Mouse (Mus musculus) liver, embryonic 16.5 days (tissue): Measurements from ENCODE around the gene Cpne6. TPM values are rescaled to one million over a fixed set of nuclear protein-coding genes. Genes with fewer than 3 reads are reported as not detected.

Experiments
- ATAC-seq: fragments of 200-750 bp; cut with Nextera tagmentation; 2 replicates; pipeline ENCODE4 v1.8.0; 2017; ENCODE audit warnings: low read depth, mild to moderate bottlenecking, moderate number of reproducible peaks, moderate library complexity
- H3K27ac ChIP-seq: fragments of 300-500 bp; sonication (generic); 2 replicates; pipeline ENCODE4 v1.5.1; 2014; ENCODE audit warnings: mild to moderate bottlenecking, low read length
- H3K27me3 ChIP-seq: fragments of 300-500 bp; sonication (generic); 2 replicates; pipeline ENCODE4 v1.6.1; 2014; ENCODE audit warnings: low read depth, low read length, mixed read lengths; ENCODE audit not compliant: control insufficient read depth, insufficient read depth
- H3K36me3 ChIP-seq: fragments of 300-500 bp; sonication (generic); 2 replicates; pipeline ENCODE4 v1.6.1; 2014; ENCODE audit warnings: mild to moderate bottlenecking; ENCODE audit not compliant: control insufficient read depth, insufficient read depth
- H3K4me1 ChIP-seq: fragments of 300-500 bp; sonication (generic); 2 replicates; pipeline ENCODE4 v1.6.1; 2014; ENCODE audit warnings: low read depth, low read length, mixed read lengths; ENCODE audit not compliant: control insufficient read depth
- H3K4me2 ChIP-seq: fragments of 300-500 bp; sonication (generic); 2 replicates; pipeline ENCODE4 v1.6.1; 2014; ENCODE audit warnings: low read depth, low read length, mixed read lengths
- H3K4me3 ChIP-seq: fragments of 300-500 bp; sonication (generic); 2 replicates; pipeline ENCODE4 v1.5.1; 2014; ENCODE audit warnings: low read depth, mild to moderate bottlenecking, low read length
- H3K9ac ChIP-seq: fragments of 300-500 bp; sonication (generic); 2 replicates; pipeline ENCODE4 v1.6.1; 2014; ENCODE audit warnings: low read depth, low read length
- H3K9me3 ChIP-seq: fragments of 300-500 bp; sonication (generic); replicated peaks from 2 replicates; pipeline ENCODE4 v1.6.1; 2016; ENCODE audit warnings: low read length; ENCODE audit not compliant: control insufficient read depth
- WGBS: fragments of 180-500 bp; shearing (Covaris S2); extraction: QIAGEN DNeasy Blood & Tissue Kit; methylation state at CpG from one replicate; pipeline ENCODE4 v1.1.7; 2014; ENCODE audit not compliant: insufficient replicate concordance; 5-methylcytosine and 5-hydroxymethylcytosine counted together
- polyA plus RNA-seq: library from polyadenylated mRNA; unstranded; fragments of >200 nt; fragmentation: Nextera tagmentation; extraction: Ambion mirVana; gene quantifications from 2 replicates; pipeline ENCODE4 v1.2.1, GENCODE M21; 2015

The Cpne6 gene
- polyA plus RNA-seq, 1 experiment from 2014 or later: not detected

- Histone ChIP-seq H3K36me3 (no peaks in the 10 kb centered on the region), H3K4me3 (no peak overlapping the region), H3K27me3 (peaks cover 56% of the 10 kb centered on the region), H3K4me1 (no peaks in the 10 kb centered on the region; the same call in 1 of the 2 replicates), H3K4me2 (no peak overlapping the region), H3K9ac (no peak overlapping the region), H3K27ac (no peak overlapping the region), H3K9me3 (no peaks in the 10 kb centered on the region)
- WGBS: 84% methylated on average over 4 of the region's 4 CpGs
- ATAC-seq: no peak
Observed at GRCm38 (mm10) chr14:55515846-55516245, 5.6 kb downstream of the Cpne6 start.

- Histone ChIP-seq H3K4me2 (no peak overlapping the region), H3K4me3 (no peak overlapping the region), H3K9me3 (no peaks in the 10 kb centered on the region), H3K4me1 (no peaks in the 10 kb centered on the region; the same call in 1 of the 2 replicates), H3K36me3 (no peaks in the 10 kb centered on the region), H3K9ac (no peak overlapping the region), H3K27ac (no peak overlapping the region), H3K27me3 (peaks cover 66% of the 10 kb centered on the region)
- 58% methylated on average over 2 of the region's 2 CpGs for WGBS
- no peak for ATAC-seq
Observed at GRCm38 (mm10) chr14:55518897-55519296, 8.7 kb downstream of the Cpne6 start.

- WGBS: 49% methylated on average over 4 of the region's 4 CpGs
- H3K27me3 ChIP-seq: peaks cover 71% of the 10 kb centered on the region
Observed at GRCm38 (mm10) chr14:55519604-55520003, 9.4 kb downstream of the Cpne6 start.

GRCm38 (mm10) chr14:55520451-55521361 lies 10.5 kb downstream of the Cpne6 start:
- Histone ChIP-seq H3K27me3 (peaks cover 72% of the 10 kb centered on the region), H3K27ac (no peak overlapping the region), H3K4me1 (no peaks in the 10 kb centered on the region; the same call in 1 of the 2 replicates), H3K4me3 (peak overlapping the region; percentile 47), H3K9ac (no peak overlapping the region), H3K36me3 (no peaks in the 10 kb centered on the region), H3K4me2 (peak overlapping the region; percentile 56), H3K9me3 (no peaks in the 10 kb centered on the region)
- no peak for ATAC-seq
- 1% methylated on average over 61 of the region's 61 CpGs for WGBS

More at GRCm38 (mm10) chr14:55519604-55520003, 9.4 kb downstream of the Cpne6 start:
- Histone ChIP-seq H3K4me3 (no peak overlapping the region), H3K27ac (no peak overlapping the region), H3K4me2 (no peak overlapping the region), H3K9ac (no peak overlapping the region), H3K9me3 (no peaks in the 10 kb centered on the region), H3K36me3 (no peaks in the 10 kb centered on the region), H3K4me1 (no peaks in the 10 kb centered on the region; the same call in 1 of the 2 replicates)
- ATAC-seq: no peak

GRCm38 (mm10) chr14:55524062-55524461 lies 13.8 kb downstream of the Cpne6 start:
- Histone ChIP-seq H3K4me3 (no peak overlapping the region), H3K9me3 (no peaks in the 10 kb centered on the region), H3K27me3 (peaks cover 48% of the 10 kb centered on the region), H3K36me3 (no peaks in the 10 kb centered on the region), H3K4me1 (no peaks in the 10 kb centered on the region; the same call in 1 of the 2 replicates), H3K9ac (no peak overlapping the region), H3K27ac (no peak overlapping the region), H3K4me2 (no peak overlapping the region)
- 30% methylated on average over 4 of the region's 4 CpGs for WGBS
- ATAC-seq: no peak

- no peak within 1 kb of the TSS for H3K27ac ChIP-seq
- WGBS: 17% methylated on average over 8 of the region's 8 CpGs
- H3K4me2 ChIP-seq: no peak within 1 kb of the TSS
- H3K4me1 ChIP-seq: no peaks in the 10 kb centered on the region; the same call in 1 of the 2 replicates
- H3K36me3 ChIP-seq: no peaks in the 10 kb centered on the region
- H3K27me3 ChIP-seq: peaks cover 41% of the 10 kb centered on the region
- H3K9ac ChIP-seq: no peak within 1 kb of the TSS
- H3K9me3 ChIP-seq: no peaks in the 10 kb centered on the region
- no peak for ATAC-seq
- no peak within 1 kb of the TSS for H3K4me3 ChIP-seq
Observed at GRCm38 (mm10) chr14:55524785-55525184, 14.5 kb downstream of the Cpne6 start, which contains the start of gene Nrl. TSS of gene Nrl (minus strand) at chr14:55524981.

GRCm38 (mm10) chr14:55526674-55527073 lies 16.4 kb downstream of the Cpne6 start:
- no peak for ATAC-seq
- Histone ChIP-seq H3K36me3 (no peaks in the 10 kb centered on the region), H3K4me2 (no peak overlapping the region), H3K4me1 (no peaks in the 10 kb centered on the region), H3K27me3 (peaks cover 22% of the 10 kb centered on the region), H3K9ac (no peak overlapping the region), H3K9me3 (no peaks in the 10 kb centered on the region), H3K27ac (no peak overlapping the region), H3K4me3 (no peak overlapping the region)
- 64% methylated on average over 2 of the region's 2 CpGs for WGBS

- 9% methylated on average over 3 of the region's 3 CpGs for WGBS
Observed at GRCm38 (mm10) chr14:55527940-55528339, 17.7 kb downstream of the Cpne6 start.

GRCm38 (mm10) chr14:55536116-55536745 lies 26.0 kb downstream of the Cpne6 start:
- Histone ChIP-seq H3K4me2 (no peak overlapping the region), H3K27me3 (no peaks in the 10 kb centered on the region), H3K36me3 (no peaks in the 10 kb centered on the region), H3K27ac (no peak overlapping the region), H3K9me3 (no peaks in the 10 kb centered on the region), H3K4me1 (peaks cover 15% of the 10 kb centered on the region), H3K9ac (no peak overlapping the region), H3K4me3 (no peak overlapping the region)
- 54% methylated on average over 6 of the region's 6 CpGs for WGBS
- no peak for ATAC-seq

More at GRCm38 (mm10) chr14:55527940-55528339, 17.7 kb downstream of the Cpne6 start:
- Histone ChIP-seq H3K36me3 (no peaks in the 10 kb centered on the region), H3K4me1 (no peaks in the 10 kb centered on the region), H3K9ac (no peak overlapping the region), H3K4me3 (no peak overlapping the region), H3K9me3 (no peaks in the 10 kb centered on the region), H3K27ac (no peak overlapping the region), H3K27me3 (peaks cover 10% of the 10 kb centered on the region), H3K4me2 (no peak overlapping the region)
- no peak for ATAC-seq
